Mouse (Mus musculus) stomach, postnatal 0 days (tissue): ENCODE measurements around the gene Gm49325. TPM values are rescaled to one million over a fixed set of nuclear protein-coding genes. Genes with fewer than 3 reads are reported as not detected.

Source experiments
- ATAC-seq: fragments of 200-750 bp; cut with Nextera tagmentation; 2 replicates; pipeline ENCODE4 v1.8.0; 2017; ENCODE audit not compliant: low FRiP score, low TSS enrichment
- DNase-seq: peaks from one replicate; pipeline ENCODE4 v3.0.0-alpha.2; 2016; ENCODE audit warnings: low spot score
- H3K27ac ChIP-seq: fragments of 300-500 bp; sonication (generic); replicated peaks from 2 replicates; pipeline ENCODE4 v1.5.1; 2014; ENCODE audit warnings: mild to moderate bottlenecking, control low read depth
- H3K27me3 ChIP-seq: fragments of 300-500 bp; sonication (generic); 2 replicates; pipeline ENCODE4 v1.6.1; 2014; ENCODE audit warnings: low read length; ENCODE audit not compliant: control insufficient read depth, insufficient read depth
- H3K36me3 ChIP-seq: fragments of 300-500 bp; sonication (generic); 2 replicates; pipeline ENCODE4 v1.6.1; 2014; ENCODE audit warnings: low read length, mixed read lengths; ENCODE audit not compliant: control insufficient read depth, insufficient read depth
- H3K4me1 ChIP-seq: fragments of 300-500 bp; sonication (generic); replicated peaks from 2 replicates; pipeline ENCODE4 v1.6.1; 2014; ENCODE audit warnings: antibody characterized with exemption; ENCODE audit not compliant: control insufficient read depth, insufficient read depth
- H3K4me2 ChIP-seq: fragments of 300-500 bp; sonication (generic); replicated peaks from 2 replicates; pipeline ENCODE4 v1.6.1; 2014; ENCODE audit warnings: low read depth, mild to moderate bottlenecking, control low read depth, moderate library complexity
- H3K4me3 ChIP-seq: fragments of 300-500 bp; sonication (generic); 2 replicates; pipeline ENCODE4 v1.5.1; 2014; ENCODE audit warnings: low read depth, low read length, control low read depth
- H3K9ac ChIP-seq: fragments of 300-500 bp; sonication (generic); 2 replicates; pipeline ENCODE4 v1.6.1; 2014; ENCODE audit warnings: mild to moderate bottlenecking, low read length, control low read depth, mixed read lengths
- H3K9me3 ChIP-seq: fragments of 300-500 bp; sonication (generic); 2 replicates; pipeline ENCODE4 v1.6.1; 2016; ENCODE audit warnings: low read length; ENCODE audit not compliant: control insufficient read depth
- CTCF ChIP-seq: IDR thresholded peaks from 2 replicates; pipeline ENCODE4 v1.5.1; 2016; ENCODE audit warnings: antibody characterized with exemption, low read depth, mild to moderate bottlenecking, moderate library complexity
- EP300 ChIP-seq: optimal IDR thresholded peaks from 2 replicates; pipeline ENCODE3; 2016; ENCODE audit warnings: antibody characterized with exemption
- WGBS: fragments of 180-500 bp; shearing (Covaris S2); extraction: QIAGEN DNeasy Blood & Tissue Kit; methylation state at CpG from one replicate; pipeline ENCODE4 v1.1.7; 2014; 5-methylcytosine and 5-hydroxymethylcytosine counted together
- polyA plus RNA-seq: library from polyadenylated mRNA; unstranded; fragments of >200 nt; fragmentation: Nextera tagmentation; extraction: Ambion mirVana; gene quantifications from 2 replicates; pipeline ENCODE4 v1.2.1, GENCODE M21; 2015

Gm49325 gene
- 12.6 and 17.3 TPM in 2 replicates for polyA plus RNA-seq

- WGBS, result under 1% methylated on average over 96 of the region's 119 CpGs
- TF ChIP-seq EP300, result no peak
- peak; percentile 36; the same call in 1 of the 2 replicates for TF ChIP-seq CTCF
- Histone ChIP-seq H3K27me3 (no peaks in the 10 kb centered on the region), H3K4me3 (peak within 1 kb of the TSS; percentile 64), H3K9me3 (no peaks in the 10 kb centered on the region), H3K27ac (peak within 1 kb of the TSS; percentile 99), H3K9ac (peak within 1 kb of the TSS; percentile 91), H3K4me2 (peak within 1 kb of the TSS; percentile 95), H3K4me1 (peaks cover 7% of the 10 kb centered on the region; the same call in 1 of the 2 replicates), H3K36me3 (peaks cover 7% of the 10 kb centered on the region; the same call in 1 of the 2 replicates)
- DNase-seq (peak; percentile 100), ATAC-seq (peak; percentile 91)
These were observed at the start of gene Gm49325, which contains the start of gene Sumo3 for GRCm38 (mm10) chr10:77605908-77606826. TSS of gene Gm49325 (plus strand) at chr10:77606197. TSS of gene Sumo3 (plus strand) at chr10:77606097.

- no peaks in the 10 kb centered on the region for H3K4me1 ChIP-seq
- DNase-seq (no peak), ATAC-seq (no peak)
- no peak overlapping the region for H3K4me3 ChIP-seq
- H3K9ac ChIP-seq, result no peak overlapping the region
- H3K27me3 ChIP-seq, result no peaks in the 10 kb centered on the region
- no peak overlapping the region for H3K27ac ChIP-seq
- no peak for TF ChIP-seq CTCF
- no peak for TF ChIP-seq EP300
- no peak overlapping the region for H3K4me2 ChIP-seq
- no peaks in the 10 kb centered on the region for H3K9me3 ChIP-seq
- WGBS, result 87% methylated on average over 7 of the region's 7 CpGs
- no peaks in the 10 kb centered on the region for H3K36me3 ChIP-seq
These were observed 49.4 kb upstream of the Gm49325 start for GRCm38 (mm10) chr10:77556631-77557030.

- Histone ChIP-seq H3K27me3 (no peaks in the 10 kb centered on the region), H3K9me3 (no peaks in the 10 kb centered on the region), H3K36me3 (no peaks in the 10 kb centered on the region), H3K4me2 (no peak overlapping the region), H3K9ac (no peak overlapping the region), H3K27ac (no peak overlapping the region), H3K4me3 (no peak overlapping the region), H3K4me1 (no peaks in the 10 kb centered on the region)
- WGBS, result 72% methylated on average over 4 of the region's 4 CpGs
- TF ChIP-seq EP300, result no peak
- peak; percentile 63 for TF ChIP-seq CTCF
- no peak for ATAC-seq
- no peak for DNase-seq
These were observed 48.4 kb upstream of the Gm49325 start for GRCm38 (mm10) chr10:77557641-77558040.

- DNase-seq (no peak), ATAC-seq (no peak)
- Histone ChIP-seq H3K36me3 (no peaks in the 10 kb centered on the region), H3K27ac (no peak overlapping the region), H3K4me1 (no peaks in the 10 kb centered on the region), H3K4me2 (no peak overlapping the region), H3K4me3 (no peak overlapping the region), H3K9me3 (no peaks in the 10 kb centered on the region), H3K9ac (no peak overlapping the region), H3K27me3 (no peaks in the 10 kb centered on the region)
- 83% methylated on average over 11 of the region's 11 CpGs for whole genome bisulfite sequencing
- TF ChIP-seq EP300, result no peak
- no peak for TF ChIP-seq CTCF
These were observed 45.9 kb upstream of the Gm49325 start for GRCm38 (mm10) chr10:77560090-77560489.

- no peak overlapping the region for H3K27ac ChIP-seq
- H3K4me1 ChIP-seq, result no peaks in the 10 kb centered on the region
- no peak overlapping the region for H3K4me3 ChIP-seq
- H3K9ac ChIP-seq, result no peak overlapping the region
- ATAC-seq, result no peak
- no peaks in the 10 kb centered on the region for H3K36me3 ChIP-seq
- H3K4me2 ChIP-seq, result no peak overlapping the region
- H3K9me3 ChIP-seq, result no peaks in the 10 kb centered on the region
- no peaks in the 10 kb centered on the region for H3K27me3 ChIP-seq
- TF ChIP-seq CTCF (no peak), EP300 (no peak)
- no peak for DNase-seq
- WGBS, result 74% methylated on average over 9 of the region's 9 CpGs
These were observed 45.2 kb upstream of the Gm49325 start for GRCm38 (mm10) chr10:77560830-77561229.

- no peak; the same call in 1 of the 2 replicates for ATAC-seq
These were observed 44.5 kb upstream of the Gm49325 start for GRCm38 (mm10) chr10:77561508-77561907.

More at GRCm38 (mm10) chr10:77561508-77561907, 44.5 kb upstream of the Gm49325 start:
- Histone ChIP-seq H3K27ac (no peak overlapping the region), H3K4me2 (no peak overlapping the region), H3K9ac (no peak overlapping the region), H3K27me3 (no peaks in the 10 kb centered on the region), H3K9me3 (no peaks in the 10 kb centered on the region), H3K4me1 (no peaks in the 10 kb centered on the region), H3K36me3 (no peaks in the 10 kb centered on the region), H3K4me3 (no peak overlapping the region)
- DNase-seq, result no peak
- 55% methylated on average over 2 of the region's 2 CpGs for WGBS
- no peak for TF ChIP-seq EP300
- no peak for TF ChIP-seq CTCF
